Mouse (Mus musculus) layer of hippocampus, postnatal 10 days (tissue): ENCODE results near the gene Aldoc. TPM values are rescaled to one million over a fixed set of nuclear protein-coding genes. Genes with fewer than 3 reads are reported as not detected.
A peak's percentile ranks its signal among the peaks of the same experiment; 100 is the strongest.
"Not testable (repeated sequence)": the region's sequence is repeated elsewhere in the genome, so short reads cannot be mapped to it uniquely, and the experiment has no call there.

Source experiments
- DNase-seq, 2 experiments: peaks; one replicate each; pipeline ENCODE4 v3.0.0; 2021; ENCODE audit warnings: low spot score in 2 of 2
- long read RNA-seq: library from polyadenylated mRNA; stranded (forward); transcript quantifications from one replicate; pipeline ENCODE4 v2.0.0, GENCODE M21; 2023
- total RNA-seq, 2 experiments: library from RNA; stranded (reverse); gene quantifications; 2 replicates each; pipeline ENCODE4 v1.2.3; 2021

Aldoc gene
- 100 to 1,000 TPM; 396 to 461 TPM for total RNA-seq
- long read RNA-seq, transcript Aldoc-202 (8 exons, 1,700 nt) = minor isoform, 77 of 954 reads
- long read RNA-seq, transcript Aldoc-201 (9 exons, 2,786 nt) = major isoform, 794 of 954 reads
- long read RNA-seq, partial matches to known transcripts = 50 of 954 reads
- long read RNA-seq, other reads (novel, unspliced or antisense) = 33 of 954 reads

- DNase-seq = peak; percentile 66 to 77
Measured at GRCm38 (mm10) chr11:78322860-78323259, at the start of gene Aldoc. Aldoc (plus strand) TSS chr11:78322968.

- no peak for DNase-seq
Measured at GRCm38 (mm10) chr11:78275596-78275995, 47.2 kb upstream of the Aldoc start.

GRCm38 (mm10) chr11:78276169-78276568, 46.6 kb upstream of the Aldoc start:
- not testable (repeated sequence) for DNase-seq

GRCm38 (mm10) chr11:78278853-78279252, 43.9 kb upstream of the Aldoc start:
- no peak for DNase-seq

DNA sequence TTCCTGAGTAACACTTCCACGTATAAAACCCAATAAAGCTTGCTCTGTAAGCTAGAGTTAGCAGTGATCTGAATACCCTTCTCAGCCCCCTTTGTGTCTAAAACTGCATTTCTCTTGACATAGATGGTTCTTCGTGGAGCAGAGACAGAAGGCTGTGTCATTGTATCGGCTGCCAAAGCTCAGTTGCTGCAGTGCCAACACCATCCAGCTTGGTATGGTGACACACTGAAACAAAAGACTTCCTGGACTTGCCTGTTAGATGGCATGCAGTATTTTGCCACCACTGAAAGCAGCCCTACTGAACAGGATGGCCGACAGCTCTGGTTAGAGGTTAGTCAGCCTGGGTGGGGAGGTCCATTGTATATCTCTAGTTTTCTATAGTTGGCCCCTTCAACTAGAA, 43.2 kb upstream of the Aldoc start:
- DNase-seq = peak in 1 of 2 experiments; percentile 41

DNA sequence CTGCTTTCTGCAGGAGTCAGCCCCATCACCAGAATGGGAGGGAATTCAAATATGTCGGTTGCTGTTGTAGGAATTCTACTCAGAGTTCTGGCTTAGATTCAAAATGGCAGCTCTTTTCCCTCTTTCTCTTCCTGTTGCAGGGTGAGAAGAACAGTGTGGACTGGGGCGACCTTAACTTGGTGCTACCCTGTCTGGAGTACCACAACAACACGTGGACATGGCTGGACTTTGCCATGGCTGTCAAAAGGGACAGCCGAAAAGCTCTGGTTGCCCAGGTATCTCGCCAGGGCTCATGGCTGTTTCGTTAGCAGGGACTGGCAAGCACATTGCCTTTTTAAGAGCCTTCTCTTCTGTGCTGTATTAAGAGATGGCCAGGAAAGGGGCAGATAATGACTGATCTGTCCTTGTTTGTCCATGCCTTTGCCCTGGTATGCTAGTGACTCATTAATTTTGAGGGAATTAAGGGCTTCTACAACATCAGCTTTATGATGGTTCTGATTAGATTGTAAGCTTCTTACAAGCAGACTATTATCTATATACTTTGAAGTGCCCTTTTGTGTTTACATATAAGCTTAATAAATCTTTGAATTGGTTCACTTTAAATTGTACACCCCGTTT, 33.5 kb upstream of the Aldoc start:
- no peak for DNase-seq

GRCm38 (mm10) chr11:78290654-78291053, 32.1 kb upstream of the Aldoc start, which contains the start of gene BC030499:
BC030499 (plus strand) TSS chr11:78290841.
- DNase-seq = no peak

DNA sequence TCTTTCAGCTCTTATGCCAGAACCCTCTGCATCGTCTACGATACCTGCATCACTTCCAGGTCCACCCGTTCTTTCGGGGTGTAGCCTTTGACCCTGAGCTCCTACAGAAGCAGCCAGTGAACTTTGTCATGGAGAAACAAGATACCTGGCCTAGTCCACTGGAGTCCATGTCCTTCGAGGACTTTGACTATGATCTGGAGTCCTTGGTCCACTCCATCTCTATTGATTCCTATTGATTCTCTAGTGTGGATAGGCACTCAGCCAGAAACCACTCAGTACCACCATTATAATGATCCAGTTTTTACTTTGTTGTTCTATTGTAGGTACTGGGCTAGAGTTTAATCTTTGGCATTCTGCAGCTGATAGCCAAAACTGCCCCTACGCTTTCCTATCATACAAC, 28.2 kb upstream of the Aldoc start:
- no peak for DNase-seq

- DNase-seq = no peak
Measured at GRCm38 (mm10) chr11:78300917-78301316, 21.9 kb upstream of the Aldoc start.

GRCm38 (mm10) chr11:78301357-78302084, 21.2 kb upstream of the Aldoc start, which contains the start of gene Spag5:
Spag5 (plus strand) TSS chr11:78301529.
- peak; percentile 84 to 91 for DNase-seq

DNA sequence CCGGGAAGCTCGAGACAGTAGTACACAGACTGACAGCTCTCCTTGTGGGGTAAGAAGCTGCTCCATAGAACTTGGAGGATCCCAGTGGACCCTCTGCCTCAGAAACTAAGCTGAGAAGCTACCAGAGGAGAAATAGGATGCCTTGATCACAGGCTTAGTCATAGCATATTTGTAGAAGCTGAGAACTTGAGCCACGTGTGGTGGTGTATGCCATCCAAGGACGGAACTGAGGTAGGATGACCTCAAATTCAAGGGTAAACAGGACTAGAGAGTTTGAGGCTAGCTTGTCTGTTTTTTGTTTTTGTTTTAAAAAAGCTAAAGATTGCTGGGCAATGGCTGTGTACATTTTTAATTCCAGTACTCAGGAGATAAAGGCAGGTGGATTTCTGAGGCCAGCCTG, 17.5 kb upstream of the Aldoc start:
- no peak for DNase-seq

DNA sequence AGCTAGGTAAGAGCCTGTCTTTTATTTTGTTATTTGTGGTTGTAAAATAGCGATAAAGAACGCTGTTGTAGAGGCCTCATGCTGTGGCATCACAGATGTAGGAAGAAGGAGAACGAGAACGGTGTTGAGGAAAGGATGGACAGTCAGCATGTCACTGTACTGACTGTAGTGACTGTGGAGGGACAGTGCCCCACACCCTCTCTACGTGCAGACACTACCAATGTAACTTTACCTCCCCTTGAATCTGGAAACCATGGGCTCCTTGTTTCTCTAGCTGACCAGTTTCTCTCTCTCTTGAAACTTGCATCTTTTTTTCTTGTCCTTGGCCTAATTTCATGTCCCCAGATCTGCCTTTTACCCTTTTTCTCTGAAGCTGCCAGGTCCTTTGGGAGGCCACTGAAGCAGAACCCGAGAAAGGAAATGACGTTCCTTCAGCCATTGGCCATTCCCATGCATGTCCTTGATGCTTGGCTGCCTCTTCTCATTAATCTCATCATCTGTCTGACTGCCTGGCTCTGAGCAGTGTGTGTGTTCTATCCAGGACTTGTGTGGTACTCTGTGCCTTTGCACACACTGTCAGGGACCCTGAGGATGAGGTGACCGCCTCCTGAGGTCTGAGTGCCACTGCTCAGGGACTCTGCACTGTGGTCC, 11.8 kb upstream of the Aldoc start:
- DNase-seq = no peak

DNA sequence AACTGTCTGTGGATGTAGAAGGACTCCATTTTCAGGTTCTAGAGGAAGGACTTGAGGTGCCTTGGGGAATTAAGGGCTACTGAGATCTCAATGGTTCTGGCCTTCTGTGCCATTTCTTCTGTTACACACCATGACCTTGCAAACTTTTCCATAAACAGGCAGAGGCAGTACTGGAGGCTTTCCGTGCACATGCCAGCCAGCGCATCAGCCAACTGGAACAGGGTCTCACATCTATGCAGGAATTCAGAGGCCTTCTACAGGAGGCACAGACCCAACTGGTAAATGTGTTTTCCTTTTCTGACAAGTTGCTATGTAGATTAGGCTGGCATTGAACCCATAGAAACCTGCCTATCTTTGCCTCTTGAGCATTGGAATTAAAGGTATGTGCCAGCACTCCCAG, 9.1 kb upstream of the Aldoc start:
- no peak for DNase-seq

DNA sequence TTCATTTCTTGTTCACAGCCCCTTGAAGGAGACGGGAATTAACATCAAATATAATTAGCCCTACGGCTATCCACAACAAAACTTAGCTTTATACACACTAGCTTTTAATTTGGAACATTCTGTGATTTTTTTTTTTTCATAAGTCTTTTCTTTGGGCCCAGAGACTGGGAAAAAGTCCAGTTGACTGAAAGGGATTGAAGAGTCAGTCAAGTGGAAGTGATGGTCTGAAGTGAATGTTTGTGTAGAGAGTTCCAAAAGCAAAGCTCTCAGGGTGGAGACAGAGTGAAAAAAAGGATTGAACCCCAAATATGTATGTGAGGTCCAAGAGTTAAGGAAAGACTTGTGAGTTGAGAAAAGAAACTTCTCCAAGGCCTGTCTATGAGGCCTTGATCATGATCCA, 4.4 kb upstream of the Aldoc start:
- no peak for DNase-seq

DNA sequence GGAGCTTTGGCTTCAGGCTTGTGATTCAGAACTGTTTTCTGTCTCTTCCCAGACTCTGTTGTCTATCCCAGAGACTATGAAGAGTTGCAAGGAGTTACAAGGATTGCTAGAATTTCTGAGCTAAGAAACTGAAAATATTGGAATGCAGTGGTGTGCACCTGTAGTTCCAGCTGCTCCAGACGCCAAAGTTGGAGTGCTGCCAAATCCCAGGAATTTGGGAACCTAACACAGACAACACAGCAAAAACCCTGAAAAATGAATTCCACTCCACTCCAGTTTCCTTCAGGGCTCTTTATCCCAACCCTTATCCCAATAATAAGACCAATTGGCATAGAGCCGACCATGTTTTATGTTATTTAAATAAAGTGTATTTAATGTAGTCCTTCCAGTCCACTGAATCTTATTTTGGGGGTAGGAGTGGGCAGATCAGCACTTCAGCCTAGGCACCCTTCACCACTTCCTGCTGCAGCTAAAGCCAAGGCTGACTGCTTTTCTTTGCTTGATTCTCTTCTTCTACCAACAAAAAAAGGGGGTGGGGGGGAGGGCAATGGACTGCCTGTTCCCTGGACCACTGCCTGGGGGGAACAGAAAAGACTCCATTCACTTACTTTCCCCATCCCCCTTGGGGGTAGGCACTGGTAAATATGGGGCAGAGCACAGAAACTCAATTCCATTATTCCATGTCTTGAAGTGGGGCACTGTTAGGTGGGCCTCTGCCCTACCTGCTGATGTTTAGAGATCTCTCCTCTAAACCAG, 514 bp upstream of the Aldoc start:
- no peak for DNase-seq

DNA sequence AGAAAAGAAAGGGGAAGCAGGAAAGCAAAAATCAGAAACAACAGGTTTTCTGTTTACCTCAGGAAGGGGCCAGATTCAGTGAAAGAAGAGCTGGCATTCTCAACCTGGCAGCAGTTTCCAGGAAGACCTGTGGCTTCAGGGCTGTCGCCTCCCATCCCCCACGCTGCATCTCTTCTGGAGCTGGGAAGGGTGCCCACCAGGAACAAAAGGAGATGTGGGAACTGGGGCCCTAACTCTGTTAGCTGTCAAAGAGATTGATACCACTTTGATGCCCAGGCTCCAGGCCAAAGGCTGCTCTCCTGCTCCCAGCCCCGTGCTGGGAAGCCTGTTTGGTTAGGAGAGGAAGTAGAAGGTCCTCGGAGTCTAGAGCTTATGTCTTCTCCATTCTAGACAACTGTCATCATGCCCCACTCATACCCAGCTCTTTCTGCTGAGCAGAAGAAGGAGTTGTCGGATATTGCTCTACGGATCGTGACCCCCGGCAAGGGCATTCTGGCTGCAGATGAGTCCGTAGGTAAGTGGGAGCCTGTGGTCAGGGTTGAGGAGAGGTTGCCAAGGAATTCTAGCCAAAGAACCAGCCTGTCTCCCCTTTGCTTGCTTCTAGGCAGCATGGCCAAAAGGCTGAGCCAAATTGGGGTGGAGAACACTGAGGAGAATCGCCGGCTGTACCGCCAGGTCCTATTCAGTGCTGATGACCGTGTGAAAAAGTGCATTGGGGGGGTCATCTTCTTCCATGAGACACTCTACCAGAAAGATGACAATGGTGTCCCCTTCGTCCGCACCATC, 1.4 kb downstream of the Aldoc start:
- peak; percentile 64 to 77 for DNase-seq

DNA sequence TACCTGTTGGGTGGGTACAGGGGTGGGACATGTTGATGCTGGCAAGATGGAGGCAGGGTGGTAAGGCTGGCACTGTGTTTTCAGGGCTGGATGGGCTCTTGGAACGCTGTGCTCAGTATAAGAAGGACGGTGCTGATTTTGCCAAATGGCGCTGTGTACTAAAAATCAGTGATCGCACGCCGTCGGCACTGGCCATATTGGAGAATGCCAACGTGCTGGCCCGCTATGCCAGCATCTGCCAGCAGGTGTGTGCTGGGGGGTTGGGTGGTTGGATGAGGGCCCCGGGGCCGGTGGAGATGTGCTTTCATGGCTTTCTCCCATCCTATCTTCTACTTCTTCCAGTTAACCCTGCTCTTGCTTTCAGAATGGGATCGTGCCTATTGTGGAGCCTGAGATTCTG, 2.2 kb downstream of the Aldoc start:
- DNase-seq = peak in 1 of 2 experiments; percentile 20

DNA sequence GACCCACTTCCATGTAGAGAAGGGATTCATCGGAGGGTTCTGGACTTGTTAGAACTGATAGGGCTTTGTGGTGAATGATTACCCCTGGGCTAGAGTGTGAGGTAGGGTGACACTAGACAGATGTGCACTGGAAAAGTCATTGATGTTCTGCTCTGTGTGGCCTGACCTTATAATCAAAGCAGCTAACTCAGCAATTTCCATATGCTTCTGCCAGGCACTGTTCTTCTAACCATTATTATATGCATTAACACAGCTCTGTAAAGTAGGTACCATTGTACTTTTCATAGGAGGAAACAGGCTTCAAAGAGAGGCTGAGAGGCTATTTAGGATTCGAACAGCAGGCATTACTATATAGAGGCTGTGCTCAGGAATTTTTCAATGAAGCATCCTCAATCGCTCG, 4.4 kb downstream of the Aldoc start:
- no peak for DNase-seq

DNA sequence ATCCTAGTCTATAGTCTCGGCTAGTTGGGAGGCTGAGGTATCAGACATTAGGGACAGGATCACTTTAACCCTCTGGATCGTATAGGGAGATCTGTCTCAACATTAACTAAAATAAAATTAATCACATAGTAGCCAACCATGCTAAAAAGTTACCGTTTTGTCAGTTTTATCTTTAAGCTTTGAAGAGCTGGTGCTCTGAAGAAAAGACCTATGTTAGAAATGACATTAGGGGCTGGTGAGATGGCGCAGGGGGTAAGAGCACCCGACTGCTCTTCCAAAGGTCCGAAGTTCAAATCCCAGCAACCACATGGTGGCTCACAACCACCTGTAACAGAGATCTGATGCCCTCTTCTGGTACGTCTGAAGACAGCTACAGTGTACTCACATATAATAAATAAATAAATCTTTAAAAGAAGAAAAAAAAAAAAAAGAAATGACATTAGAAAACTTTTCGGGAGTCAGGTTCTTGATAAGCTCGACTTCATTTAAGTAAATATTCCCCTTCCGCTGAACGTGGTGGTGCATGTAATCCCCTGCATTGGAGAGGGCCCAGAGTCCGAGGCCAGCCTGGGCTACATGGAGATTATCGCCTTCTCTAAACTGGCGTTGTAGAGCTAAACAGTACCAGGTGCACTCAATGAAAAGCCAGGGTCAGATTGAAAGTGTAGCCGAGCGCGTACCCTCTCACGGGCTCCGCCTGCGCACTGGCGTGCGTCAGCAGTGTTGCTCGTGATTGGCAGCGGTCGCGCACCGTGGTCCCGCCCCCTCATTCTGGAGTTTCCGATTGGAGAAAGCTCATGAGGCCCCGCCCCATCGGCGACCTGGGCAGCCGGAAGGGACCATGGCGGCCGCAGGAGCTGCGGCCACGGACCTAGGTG, 5.1 kb downstream of the Aldoc start, which contains the start of gene Pigs:
Gene Pigs, plus strand, starts transcription at position 782 of the 878 bp plus-strand sequence.
- DNase-seq = peak; percentile 96
